ENCODE assay signal across 19 mouse cellular contexts in the genomic region with DNA sequence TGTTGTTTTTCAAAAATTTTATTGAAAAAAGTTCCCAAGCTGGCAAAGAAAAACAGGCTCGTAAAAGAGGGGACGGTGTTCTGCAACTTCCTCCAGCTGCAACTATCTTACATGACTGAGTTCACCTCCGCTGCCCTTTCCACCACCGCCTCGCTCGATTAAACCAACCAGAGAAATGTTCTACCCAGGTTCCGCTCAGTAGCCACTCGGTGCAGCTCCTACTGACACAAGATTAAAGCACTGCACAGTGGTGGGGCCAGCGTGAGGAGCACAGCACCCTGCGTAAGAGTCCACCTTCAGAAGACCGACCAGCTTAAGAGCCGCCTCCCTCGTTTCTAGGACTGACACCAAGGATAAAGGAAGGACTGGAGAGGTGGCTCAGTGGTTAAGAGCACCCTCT. TPM values are rescaled to one million over a fixed set of nuclear protein-coding genes. Genes with fewer than 3 reads are reported as not detected.
A peak's percentile ranks its signal among the peaks of the same experiment; 100 is the strongest.
DNase-seq lines count a peak whose midpoint lies in the region; ATAC-seq and TF ChIP-seq lines count a peak whose summit lies in the region.
"Had no signal": no experiment of that assay in that cellular context is flagged by ENCODE, and none has a peak within 500 bp of the region (broad histone marks: within the 10 kb centered on the region; RNA-seq: fewer than 3 reads in every experiment).

No protein-coding gene starts in this region.

- H3K4me2 ChIP-seq in heart, embryonic 12.5 days, result no peak overlapping the region
- H3K4me2 ChIP-seq in embryonic facial prominence, embryonic 14.5 days (ENCODE audit: low read depth, low read length), result no peak overlapping the region
- H3K4me2 ChIP-seq in kidney, postnatal 0 days (ENCODE audit: low read length), result peak overlapping the region; percentile 6; the same call in 1 of the 2 replicates
- H3K4me2 ChIP-seq in hindbrain, embryonic 13.5 days, result no peak overlapping the region
- H3K4me2 ChIP-seq: liver, embryonic 12.5 days had no signal

- WGBS in heart, embryonic 12.5 days, result 78% methylated on average over 13 of the region's 13 CpGs
- 80% methylated on average over 13 of the region's 13 CpGs for WGBS in embryonic facial prominence, embryonic 14.5 days
- 37% methylated on average over 13 of the region's 13 CpGs for WGBS in kidney, postnatal 0 days
- WGBS in hindbrain, embryonic 13.5 days, result 87% methylated on average over 13 of the region's 13 CpGs

- H3K4me3 ChIP-seq in heart, embryonic 12.5 days, result no peak overlapping the region
- H3K4me3 ChIP-seq in embryonic facial prominence, embryonic 14.5 days (ENCODE audit: low read depth, low read length), result no peak overlapping the region
- no peak overlapping the region for H3K4me3 ChIP-seq in kidney, postnatal 0 days (replicated peaks; ENCODE audit: low read depth, low read length)
- no peak overlapping the region for H3K4me3 ChIP-seq in hindbrain, embryonic 13.5 days
- H3K4me3 ChIP-seq: heart, adult 2 months; liver, embryonic 12.5 days; midbrain, embryonic 10.5 days had no signal

- peak; percentile 15; the same call in 1 of the 2 replicates for TF ChIP-seq CTCF in kidney, postnatal 0 days (IDR thresholded peaks at IDR 0.05; ENCODE audit: low read depth)

- DNase-seq in heart, postnatal 14 days, result no peak
- peak; percentile 21 for DNase-seq in CD4-positive helper T cell, adult 2 months (ENCODE audit: low read depth, low spot score)
- DNase-seq in embryonic facial prominence, embryonic 14.5 days (ENCODE audit: low spot score), result no peak
- peak; percentile 87 for DNase-seq in kidney, postnatal 0 days (ENCODE audit: low spot score)
- no peak for DNase-seq in left cerebral cortex, postnatal 14 days (ENCODE audit: low spot score in 2 of 2)
- no peak for DNase-seq in left cerebral cortex, adult 9 months (ENCODE audit: low spot score in 2 of 2)
- DNase-seq: cerebellum, postnatal 25 days; forebrain, postnatal 0 days; lung, postnatal 10 days; retina, postnatal 1 day; thymus, postnatal 25 days had no signal

- H3K27ac ChIP-seq in heart, embryonic 12.5 days (ENCODE audit: poor library complexity, severe bottlenecking), result peak overlapping the region; percentile 22; the same call in 1 of the 2 replicates
- peak overlapping the region; percentile 22; the same call in 1 of the 2 replicates for H3K27ac ChIP-seq in embryonic facial prominence, embryonic 14.5 days (replicated peaks; ENCODE audit: low read depth, low read length)
- peak overlapping the region; percentile 73 for H3K27ac ChIP-seq in kidney, postnatal 0 days
- H3K27ac ChIP-seq in hindbrain, embryonic 13.5 days, result no peak overlapping the region
- H3K27ac ChIP-seq: liver, embryonic 12.5 days; midbrain, embryonic 10.5 days had no signal

- peaks cover 55% of the 10 kb centered on the region for H3K4me1 ChIP-seq in heart, embryonic 12.5 days (replicated peaks)
- peaks cover 38% of the 10 kb centered on the region for H3K4me1 ChIP-seq in embryonic facial prominence, embryonic 14.5 days (ENCODE audit: control insufficient read depth, insufficient read depth, low read length)
- H3K4me1 ChIP-seq in kidney, postnatal 0 days (replicated peaks; ENCODE audit: insufficient read depth, low read length), result peaks cover 34% of the 10 kb centered on the region
- H3K4me1 ChIP-seq in hindbrain, embryonic 13.5 days (replicated peaks), result peaks cover 42% of the 10 kb centered on the region

- peaks cover 53% of the 10 kb centered on the region for H3K36me3 ChIP-seq in heart, embryonic 12.5 days
- H3K36me3 ChIP-seq in embryonic facial prominence, embryonic 14.5 days (ENCODE audit: control insufficient read depth, insufficient read depth, low read length), result peaks cover 52% of the 10 kb centered on the region
- H3K36me3 ChIP-seq in kidney, postnatal 0 days (ENCODE audit: insufficient read depth, low read length), result peaks cover 30% of the 10 kb centered on the region
- H3K36me3 ChIP-seq in hindbrain, embryonic 13.5 days, result peaks cover 46% of the 10 kb centered on the region

- H3K9me3 ChIP-seq in heart, embryonic 12.5 days (replicated peaks), result 0 out of 2 replicates have a peak, but pooled peaks cover 2% of the 10 kb centered on the region
- no peaks in the 10 kb centered on the region for H3K9me3 ChIP-seq in embryonic facial prominence, embryonic 14.5 days (ENCODE audit: control insufficient read depth, low read length)
- no peaks in the 10 kb centered on the region for H3K9me3 ChIP-seq in kidney, postnatal 0 days (replicated peaks; ENCODE audit: low read length)
- no peaks in the 10 kb centered on the region for H3K9me3 ChIP-seq in hindbrain, embryonic 13.5 days
- H3K9me3 ChIP-seq: liver, embryonic 12.5 days; midbrain, embryonic 10.5 days had no signal

- intact Hi-C loops in heart, postnatal 14 days (cut with DNase I), result no loop called here
- intact Hi-C loops in left cerebral cortex, postnatal 14 days (cut with DNase I), result no loop called here

- no peak overlapping the region for H3K9ac ChIP-seq in heart, embryonic 12.5 days
- H3K9ac ChIP-seq in embryonic facial prominence, embryonic 14.5 days (ENCODE audit: low read depth, low read length), result no peak overlapping the region
- H3K9ac ChIP-seq in kidney, postnatal 0 days (ENCODE audit: low read depth, low read length), result no peak overlapping the region
- H3K9ac ChIP-seq in hindbrain, embryonic 13.5 days, result no peak overlapping the region
- H3K9ac ChIP-seq: forebrain, postnatal 0 days; liver, embryonic 12.5 days had no signal

- H3K27me3 ChIP-seq in heart, embryonic 12.5 days (replicated peaks), result no peaks in the 10 kb centered on the region
- H3K27me3 ChIP-seq in embryonic facial prominence, embryonic 14.5 days (replicated peaks; ENCODE audit: control insufficient read depth, insufficient read depth, low read length), result no peaks in the 10 kb centered on the region
- no peaks in the 10 kb centered on the region for H3K27me3 ChIP-seq in kidney, postnatal 0 days (ENCODE audit: insufficient read depth, low read length)
- no peaks in the 10 kb centered on the region for H3K27me3 ChIP-seq in hindbrain, embryonic 13.5 days
- H3K27me3 ChIP-seq: liver, embryonic 12.5 days had no signal

- ATAC-seq in heart, embryonic 12.5 days (ENCODE audit: insufficient number of reproducible peaks, low FRiP score), result no peak
- ATAC-seq in embryonic facial prominence, embryonic 14.5 days (ENCODE audit: low read depth), result no peak
- peak; percentile 68 for ATAC-seq in kidney, postnatal 0 days (replicated peaks; ENCODE audit: low FRiP score, low read depth)
- no peak for ATAC-seq in hindbrain, embryonic 13.5 days (ENCODE audit: low FRiP score)
- ATAC-seq: forebrain, postnatal 0 days; intestine, postnatal 0 days; liver, embryonic 12.5 days had no signal

RNA-seq across cellular contexts. Expression of a gene that starts 6.5 kb away (rescaled TPM):
- polyA plus RNA-seq in heart, embryonic 12.5 days (2016; fragmentation: Nextera tagmentation; extraction: Ambion mirVana), result 103 and 105 TPM in 2 replicates
- total RNA-seq in heart, postnatal 14 days (2021), result 10 to 100 TPM; 70.0 to 77.1 TPM
- 69.8 and 72.9 TPM in 2 replicates for polyA plus RNA-seq in embryonic facial prominence, embryonic 14.5 days (2014; fragmentation: Nextera tagmentation; extraction: Ambion mirVana)
- polyA plus RNA-seq in kidney, postnatal 0 days (2015; fragmentation: Nextera tagmentation; extraction: Ambion mirVana), result 43.6 and 44.4 TPM in 2 replicates
- 22.3 and 27.2 TPM in 2 replicates for polyA plus RNA-seq in hindbrain, embryonic 13.5 days (2015; fragmentation: Nextera tagmentation; extraction: Ambion mirVana)
- 10 to 100 TPM; 67.9 to 77.9 TPM for total RNA-seq in left cerebral cortex, postnatal 14 days (2021)

RNA-seq across cellular contexts. Expression of a gene that starts 16.7 kb away (rescaled TPM):
- 22.8 and 23.2 TPM in 2 replicates for polyA plus RNA-seq in heart, embryonic 12.5 days (2016; fragmentation: Nextera tagmentation; extraction: Ambion mirVana)
- 10 to 100 TPM; 24.7 to 25.8 TPM for total RNA-seq in heart, postnatal 14 days (2021)
- polyA plus RNA-seq in embryonic facial prominence, embryonic 14.5 days (2014; fragmentation: Nextera tagmentation; extraction: Ambion mirVana), result 32.2 and 35.4 TPM in 2 replicates
- 40.8 and 42.7 TPM in 2 replicates for polyA plus RNA-seq in kidney, postnatal 0 days (2015; fragmentation: Nextera tagmentation; extraction: Ambion mirVana)
- 36.7 and 38.0 TPM in 2 replicates for polyA plus RNA-seq in hindbrain, embryonic 13.5 days (2015; fragmentation: Nextera tagmentation; extraction: Ambion mirVana)
- total RNA-seq in left cerebral cortex, postnatal 14 days (2021), result 10 to 100 TPM; 23.4 to 28.1 TPM

RNA-seq across cellular contexts. Expression of a gene that starts 32.3 kb away (rescaled TPM):
- 114 and 123 TPM in 2 replicates for polyA plus RNA-seq in heart, embryonic 12.5 days (2016; fragmentation: Nextera tagmentation; extraction: Ambion mirVana)
- 100 to 1,000 TPM; 196 to 208 TPM for total RNA-seq in heart, postnatal 14 days (2021)
- polyA plus RNA-seq in embryonic facial prominence, embryonic 14.5 days (2014; fragmentation: Nextera tagmentation; extraction: Ambion mirVana), result 28.5 and 28.7 TPM in 2 replicates
- 105 and 117 TPM in 2 replicates for polyA plus RNA-seq in kidney, postnatal 0 days (2015; fragmentation: Nextera tagmentation; extraction: Ambion mirVana)
- polyA plus RNA-seq in hindbrain, embryonic 13.5 days (2015; fragmentation: Nextera tagmentation; extraction: Ambion mirVana), result 24.4 and 25.2 TPM in 2 replicates
- 1 to 10 TPM; 5.9 to 6.8 TPM for total RNA-seq in left cerebral cortex, postnatal 14 days (2021)

RNA-seq across cellular contexts. Expression of a gene that starts 42.7 kb away (rescaled TPM):
- polyA plus RNA-seq in heart, embryonic 12.5 days (2016; fragmentation: Nextera tagmentation; extraction: Ambion mirVana), result 0.34 and 0.54 TPM in 2 replicates
- total RNA-seq in heart, postnatal 14 days (2021), result 1 to 10 TPM; 3.5 to 4.0 TPM
- polyA plus RNA-seq in embryonic facial prominence, embryonic 14.5 days (2014; fragmentation: Nextera tagmentation; extraction: Ambion mirVana), result 2.7 and 3.1 TPM in 2 replicates
- 0.87 and 1.2 TPM in 2 replicates for polyA plus RNA-seq in kidney, postnatal 0 days (2015; fragmentation: Nextera tagmentation; extraction: Ambion mirVana)
- polyA plus RNA-seq in hindbrain, embryonic 13.5 days (2015; fragmentation: Nextera tagmentation; extraction: Ambion mirVana), result 12.4 and 13.0 TPM in 2 replicates
- 100 to 1,000 TPM; 179 to 209 TPM for total RNA-seq in left cerebral cortex, postnatal 14 days (2021)
- total RNA-seq: hematopoietic stem cell, adult 5-6 weeks had no signal

RNA-seq across cellular contexts. Expression of a gene that starts 53.4 kb away (rescaled TPM):
- 14.1 and 15.7 TPM in 2 replicates for polyA plus RNA-seq in heart, embryonic 12.5 days (2016; fragmentation: Nextera tagmentation; extraction: Ambion mirVana)
- total RNA-seq in heart, postnatal 14 days (2021), result not detected
- polyA plus RNA-seq in embryonic facial prominence, embryonic 14.5 days (2014; fragmentation: Nextera tagmentation; extraction: Ambion mirVana), result 53.2 and 54.0 TPM in 2 replicates
- polyA plus RNA-seq in kidney, postnatal 0 days (2015; fragmentation: Nextera tagmentation; extraction: Ambion mirVana), result 26.6 and 31.3 TPM in 2 replicates
- polyA plus RNA-seq in hindbrain, embryonic 13.5 days (2015; fragmentation: Nextera tagmentation; extraction: Ambion mirVana), result 42.7 and 44.4 TPM in 2 replicates
- total RNA-seq in left cerebral cortex, postnatal 14 days (2021), result not detected
- total RNA-seq: forebrain, postnatal 0 days; heart, adult 2 months; hematopoietic stem cell, adult 5-6 weeks; left cerebral cortex, adult 18-20 months had no signal
- polyA plus RNA-seq: heart, adult 2 months had no signal

Comparison
In these comparisons a context has a peak if more than half of its experiments do, and no peak if none do; other contexts are left out.
1. DNase-seq: peak in CD4-positive helper T cell, adult 2 months (single experiment) and kidney, postnatal 0 days (single experiment); none in heart, postnatal 14 days (0 of 2), embryonic facial prominence, embryonic 14.5 days (single experiment), left cerebral cortex, postnatal 14 days (0 of 2) and left cerebral cortex, adult 9 months (0 of 2).